Mouse (Mus musculus): Measurements from ENCODE around the gene D1Ertd622e. TPM values are rescaled to one million over a fixed set of nuclear protein-coding genes. Genes with fewer than 3 reads are reported as not detected.

D1Ertd622e gene
- polyA plus RNA-seq, 1 experiment from 2014 or later = 19.8 TPM

GRCm38 (mm10) chr1:97676526-97677177, 14.8 kb upstream of the D1Ertd622e start:
- Histone ChIP-seq H3K27ac (ENCODE audit: low read depth) (no peak overlapping the region), H3K4me2 (ENCODE audit: low read length) (no peak overlapping the region), H3K36me3 (ENCODE audit: control insufficient read depth, insufficient read depth, low read length) (no peaks in the 10 kb centered on the region), H3K4me1 (replicated peaks; ENCODE audit: control insufficient read depth, insufficient read depth, low read length) (no peaks in the 10 kb centered on the region), H3K27me3 (replicated peaks; ENCODE audit: control insufficient read depth, insufficient read depth, low read length) (no peaks in the 10 kb centered on the region), H3K9me3 (ENCODE audit: control insufficient read depth, low read length) (no peaks in the 10 kb centered on the region), H3K4me3 (ENCODE audit: low read depth, low read length) (no peak overlapping the region), H3K9ac (ENCODE audit: low read length) (no peak overlapping the region)
- 85% methylated on average over 4 of the region's 4 CpGs for WGBS
- no peak for DNase-seq (ENCODE audit: low spot score)
- ATAC-seq (replicated peaks; ENCODE audit: low FRiP score, low TSS enrichment, low read depth) = no peak

- ATAC-seq (replicated peaks; ENCODE audit: low FRiP score, low TSS enrichment, low read depth) (no peak), DNase-seq (ENCODE audit: low spot score) (no peak)
- H3K9me3 ChIP-seq (ENCODE audit: control insufficient read depth, low read length) = no peaks in the 10 kb centered on the region
- H3K36me3 ChIP-seq (ENCODE audit: control insufficient read depth, insufficient read depth, low read length) = no peaks in the 10 kb centered on the region
- no peaks in the 10 kb centered on the region for H3K27me3 ChIP-seq (replicated peaks; ENCODE audit: control insufficient read depth, insufficient read depth, low read length)
- no peak overlapping the region for H3K27ac ChIP-seq (ENCODE audit: low read depth)
- WGBS = 59% methylated on average over 2 of the region's 2 CpGs
- no peaks in the 10 kb centered on the region for H3K4me1 ChIP-seq (replicated peaks; ENCODE audit: control insufficient read depth, insufficient read depth, low read length)
- no peak overlapping the region for H3K9ac ChIP-seq (ENCODE audit: low read length)
- H3K4me2 ChIP-seq (ENCODE audit: low read length) = no peak overlapping the region
- no peak overlapping the region for H3K4me3 ChIP-seq (ENCODE audit: low read depth, low read length)
Observed at GRCm38 (mm10) chr1:97676115-97676514, 14.2 kb upstream of the D1Ertd622e start.

DNA sequence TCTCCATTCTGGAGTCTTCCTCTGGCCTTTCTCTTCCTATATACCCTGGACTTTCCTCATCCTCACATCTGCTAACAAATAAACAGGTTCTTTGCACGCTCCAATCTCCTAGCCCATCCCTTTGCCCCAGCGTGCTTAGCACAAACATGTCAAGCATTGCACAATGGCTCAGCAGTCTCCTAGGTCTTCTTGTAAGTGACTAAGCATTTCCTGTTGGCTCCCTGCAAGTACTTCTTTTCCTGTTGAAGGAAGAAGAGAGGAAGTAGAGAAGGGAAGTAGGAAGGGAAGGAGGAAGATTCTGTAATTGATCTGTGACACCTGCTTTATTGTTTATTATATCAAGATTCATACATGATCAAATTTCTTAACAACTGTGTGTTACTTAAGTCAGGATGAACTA, 11.0 kb upstream of the D1Ertd622e start:
- Histone ChIP-seq H3K4me2 (ENCODE audit: low read length) (no peak overlapping the region), H3K27me3 (replicated peaks; ENCODE audit: control insufficient read depth, insufficient read depth, low read length) (no peaks in the 10 kb centered on the region), H3K9ac (ENCODE audit: low read length) (no peak overlapping the region), H3K9me3 (ENCODE audit: control insufficient read depth, low read length) (no peaks in the 10 kb centered on the region), H3K4me3 (ENCODE audit: low read depth, low read length) (no peak overlapping the region), H3K27ac (ENCODE audit: low read depth) (no peak overlapping the region), H3K36me3 (ENCODE audit: control insufficient read depth, insufficient read depth, low read length) (no peaks in the 10 kb centered on the region), H3K4me1 (replicated peaks; ENCODE audit: control insufficient read depth, insufficient read depth, low read length) (no peaks in the 10 kb centered on the region)
- DNase-seq (ENCODE audit: low spot score) (no peak), ATAC-seq (replicated peaks; ENCODE audit: low FRiP score, low TSS enrichment, low read depth) (no peak)
- 36% methylated on average over 2 of the region's 2 CpGs for WGBS

DNA sequence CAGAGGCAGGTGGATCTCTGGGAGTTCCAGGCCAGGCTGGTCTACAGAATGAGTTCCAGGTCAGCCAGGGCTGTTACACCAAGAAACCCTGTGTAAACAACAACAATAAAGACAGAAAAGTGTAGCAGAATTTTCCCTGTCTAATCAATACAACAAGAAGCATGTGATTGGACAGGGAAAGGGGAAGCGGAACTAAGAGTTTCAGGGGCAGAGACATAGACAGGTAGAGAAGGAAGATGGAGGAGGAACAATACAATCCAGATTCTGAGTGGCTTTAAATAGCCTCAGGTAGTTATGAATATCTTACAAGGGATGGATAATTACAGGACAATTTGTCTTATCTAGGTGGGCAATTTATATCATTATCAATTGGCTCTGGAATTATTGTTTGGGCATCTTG, 5.4 kb upstream of the D1Ertd622e start:
- Histone ChIP-seq H3K36me3 (ENCODE audit: control insufficient read depth, insufficient read depth, low read length) (no peaks in the 10 kb centered on the region), H3K9me3 (ENCODE audit: control insufficient read depth, low read length) (no peaks in the 10 kb centered on the region), H3K27ac (ENCODE audit: low read depth) (no peak overlapping the region), H3K9ac (ENCODE audit: low read length) (no peak overlapping the region), H3K4me1 (replicated peaks; ENCODE audit: control insufficient read depth, insufficient read depth, low read length) (no peaks in the 10 kb centered on the region), H3K27me3 (replicated peaks; ENCODE audit: control insufficient read depth, insufficient read depth, low read length) (no peaks in the 10 kb centered on the region), H3K4me3 (ENCODE audit: low read depth, low read length) (no peak overlapping the region), H3K4me2 (ENCODE audit: low read length) (no peak overlapping the region)
- WGBS = 83% methylated on average over 1 of the region's 1 CpGs
- DNase-seq (ENCODE audit: low spot score) (no peak), ATAC-seq (replicated peaks; ENCODE audit: low FRiP score, low TSS enrichment, low read depth) (no peak)

- DNase-seq (ENCODE audit: low spot score) (no peak), ATAC-seq (replicated peaks; ENCODE audit: low FRiP score, low TSS enrichment, low read depth) (peak; percentile 17; the same call in 1 of the 2 replicates)
- peaks cover 9% of the 10 kb centered on the region; the same call in 1 of the 2 replicates for H3K4me1 ChIP-seq (replicated peaks; ENCODE audit: control insufficient read depth, insufficient read depth, low read length)
- peak overlapping the region; percentile 80; the same call in 1 of the 2 replicates for H3K27ac ChIP-seq (ENCODE audit: low read depth)
- H3K4me3 ChIP-seq (ENCODE audit: low read depth, low read length) = peak overlapping the region; percentile 78
- 15% methylated on average over 7 of the region's 7 CpGs for WGBS
- H3K9ac ChIP-seq (ENCODE audit: low read length) = peak overlapping the region; percentile 77
- H3K4me2 ChIP-seq (ENCODE audit: low read length) = peak overlapping the region; percentile 77
- no peaks in the 10 kb centered on the region for H3K9me3 ChIP-seq (ENCODE audit: control insufficient read depth, low read length)
- H3K27me3 ChIP-seq (replicated peaks; ENCODE audit: control insufficient read depth, insufficient read depth, low read length) = no peaks in the 10 kb centered on the region
- no peaks in the 10 kb centered on the region for H3K36me3 ChIP-seq (ENCODE audit: control insufficient read depth, insufficient read depth, low read length)
Observed at GRCm38 (mm10) chr1:97662324-97662723, 450 bp upstream of the D1Ertd622e start.

- H3K4me1 ChIP-seq (replicated peaks; ENCODE audit: control insufficient read depth, insufficient read depth, low read length) = peaks cover 9% of the 10 kb centered on the region; the same call in 1 of the 2 replicates
- H3K27me3 ChIP-seq (replicated peaks; ENCODE audit: control insufficient read depth, insufficient read depth, low read length) = no peaks in the 10 kb centered on the region
- peak; percentile 57 for ATAC-seq (replicated peaks; ENCODE audit: low FRiP score, low TSS enrichment, low read depth)
- H3K4me3 ChIP-seq (ENCODE audit: low read depth, low read length) = peak overlapping the region; percentile 78
- peak overlapping the region; percentile 77 for H3K4me2 ChIP-seq (ENCODE audit: low read length)
- DNase-seq (ENCODE audit: low spot score) = peak; percentile 87
- peak overlapping the region; percentile 80 for H3K27ac ChIP-seq (ENCODE audit: low read depth)
- no peaks in the 10 kb centered on the region for H3K9me3 ChIP-seq (ENCODE audit: control insufficient read depth, low read length)
- under 1% methylated on average over 84 of the region's 93 CpGs for WGBS
- no peaks in the 10 kb centered on the region for H3K36me3 ChIP-seq (ENCODE audit: control insufficient read depth, insufficient read depth, low read length)
- peak overlapping the region; percentile 77 for H3K9ac ChIP-seq (ENCODE audit: low read length)
Observed at GRCm38 (mm10) chr1:97660687-97661405, 1.0 kb downstream of the D1Ertd622e start.

DNA sequence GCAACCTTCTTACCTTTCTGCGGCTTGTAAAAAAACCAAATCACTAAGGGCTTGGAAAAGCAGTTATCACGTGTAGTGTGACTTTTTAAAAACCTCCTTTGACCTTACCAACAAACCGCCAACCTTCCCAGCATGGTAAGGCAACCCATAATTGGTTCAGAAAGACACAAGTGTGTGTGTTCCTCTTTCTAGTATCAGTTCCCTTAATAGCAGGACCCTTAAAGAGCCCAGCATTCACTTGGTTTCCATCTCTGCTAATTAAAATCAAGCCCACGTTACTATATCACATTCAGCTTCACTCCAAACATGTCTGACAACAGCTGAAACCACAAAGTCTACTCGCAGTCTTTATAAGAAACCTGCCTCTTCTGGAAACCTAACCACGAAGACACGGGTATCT, 2.5 kb downstream of the D1Ertd622e start:
- no peaks in the 10 kb centered on the region for H3K27me3 ChIP-seq (replicated peaks; ENCODE audit: control insufficient read depth, insufficient read depth, low read length)
- DNase-seq (ENCODE audit: low spot score) = no peak
- H3K9me3 ChIP-seq (ENCODE audit: control insufficient read depth, low read length) = no peaks in the 10 kb centered on the region
- H3K4me1 ChIP-seq (replicated peaks; ENCODE audit: control insufficient read depth, insufficient read depth, low read length) = peaks cover 9% of the 10 kb centered on the region; the same call in 1 of the 2 replicates
- H3K27ac ChIP-seq (ENCODE audit: low read depth) = no peak overlapping the region
- WGBS = 79% methylated on average over 7 of the region's 7 CpGs
- no peak overlapping the region for H3K4me2 ChIP-seq (ENCODE audit: low read length)
- no peak for ATAC-seq (replicated peaks; ENCODE audit: low FRiP score, low TSS enrichment, low read depth)
- no peak overlapping the region for H3K9ac ChIP-seq (ENCODE audit: low read length)
- no peaks in the 10 kb centered on the region for H3K36me3 ChIP-seq (ENCODE audit: control insufficient read depth, insufficient read depth, low read length)
- no peak overlapping the region for H3K4me3 ChIP-seq (ENCODE audit: low read depth, low read length)

- Histone ChIP-seq H3K36me3 (ENCODE audit: control insufficient read depth, insufficient read depth, low read length) (no peaks in the 10 kb centered on the region), H3K9me3 (ENCODE audit: control insufficient read depth, low read length) (no peaks in the 10 kb centered on the region), H3K4me2 (ENCODE audit: low read length) (no peak overlapping the region), H3K4me3 (ENCODE audit: low read depth, low read length) (no peak overlapping the region), H3K9ac (ENCODE audit: low read length) (no peak overlapping the region), H3K27ac (ENCODE audit: low read depth) (no peak overlapping the region), H3K27me3 (replicated peaks; ENCODE audit: control insufficient read depth, insufficient read depth, low read length) (no peaks in the 10 kb centered on the region), H3K4me1 (replicated peaks; ENCODE audit: control insufficient read depth, insufficient read depth, low read length) (peaks cover 9% of the 10 kb centered on the region; the same call in 1 of the 2 replicates)
- no peak for ATAC-seq (replicated peaks; ENCODE audit: low FRiP score, low TSS enrichment, low read depth)
- no peak for DNase-seq (ENCODE audit: low spot score)
- WGBS = 67% methylated on average over 2 of the region's 2 CpGs
Observed at GRCm38 (mm10) chr1:97657786-97658185, 4.1 kb downstream of the D1Ertd622e start.
